Mouse (Mus musculus): Measurements from ENCODE around the gene Pecam1.
"Not testable (repeated sequence)": the region's sequence is repeated elsewhere in the genome, so short reads cannot be mapped to it uniquely, and the experiment has no call there.

DNA sequence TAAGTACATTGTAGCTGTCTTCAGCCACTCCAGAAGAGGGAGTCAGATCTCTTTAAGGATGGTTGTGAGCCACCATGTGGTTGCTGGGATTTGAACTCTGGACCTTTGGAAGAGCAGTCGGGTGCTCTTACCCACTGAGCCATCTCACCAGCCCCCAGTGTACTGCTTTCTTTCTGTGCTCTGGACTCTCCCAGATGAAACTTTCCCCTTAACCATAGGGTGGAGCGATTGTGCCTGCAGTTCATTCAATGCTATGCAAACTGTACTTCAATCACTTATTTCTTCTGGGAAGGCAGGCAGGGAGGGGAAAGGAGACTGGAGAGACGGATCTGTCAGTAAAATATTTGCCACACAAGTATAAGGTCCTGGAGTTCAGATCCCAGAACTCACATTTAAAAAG, 116.3 kb downstream of the Pecam1 start:
- not testable (repeated sequence) for TF ChIP-seq CTCF, POLR2A (IDR thresholded peaks at IDR 0.05; ENCODE audit: insufficient read depth, low read depth, low read length)

Measured in olfactory bulb, adult 2 months (tissue).